Mouse (Mus musculus) liver, embryonic 11.5 days (tissue): ENCODE results near the gene Nudt15. TPM values are rescaled to one million over a fixed set of nuclear protein-coding genes. Genes with fewer than 3 reads are reported as not detected.

Experiments
- ATAC-seq: fragments of 200-750 bp; cut with Nextera tagmentation; replicated peaks from 2 replicates; pipeline ENCODE4 v1.8.0; 2017; ENCODE audit warnings: moderate number of reproducible peaks, mild to moderate bottlenecking, moderate TSS enrichment, moderate library complexity; ENCODE audit not compliant: low FRiP score
- DNase-seq: peaks from one replicate; pipeline ENCODE4 v3.0.0-alpha.2; 2017; ENCODE audit warnings: low spot score
- H3K27ac ChIP-seq: fragments of 300-500 bp; sonication (generic); 2 replicates; pipeline ENCODE4 v1.5.1; 2014; ENCODE audit warnings: mild to moderate bottlenecking, low read depth, low read length, control low read depth
- H3K27me3 ChIP-seq: fragments of 300-500 bp; sonication (generic); replicated peaks from 2 replicates; pipeline ENCODE4 v1.6.1; 2014; ENCODE audit warnings: low read length, mixed read lengths; ENCODE audit not compliant: control insufficient read depth, insufficient read depth
- H3K36me3 ChIP-seq: fragments of 300-500 bp; sonication (generic); 2 replicates; pipeline ENCODE4 v1.6.1; 2014; ENCODE audit warnings: mild to moderate bottlenecking, low read length, moderate library complexity, mixed read lengths; ENCODE audit not compliant: control insufficient read depth, insufficient read depth
- H3K4me1 ChIP-seq: fragments of 300-500 bp; sonication (generic); replicated peaks from 2 replicates; pipeline ENCODE4 v1.6.1; 2014; ENCODE audit warnings: low read length, mixed read lengths; ENCODE audit not compliant: control insufficient read depth, insufficient read depth
- H3K4me2 ChIP-seq: fragments of 300-500 bp; sonication (generic); 2 replicates; pipeline ENCODE4 v1.6.1; 2014; ENCODE audit warnings: mild to moderate bottlenecking, control low read depth, moderate library complexity
- H3K4me3 ChIP-seq: fragments of 300-500 bp; sonication (generic); 2 replicates; pipeline ENCODE4 v1.5.1; 2014; ENCODE audit warnings: low read depth, low read length, control low read depth
- H3K9ac ChIP-seq: fragments of 300-500 bp; sonication (generic); 2 replicates; pipeline ENCODE4 v1.6.1; 2014; ENCODE audit warnings: low read depth, low read length, control low read depth
- H3K9me3 ChIP-seq: fragments of 300-500 bp; sonication (generic); 2 replicates; pipeline ENCODE4 v1.6.1; 2016; ENCODE audit warnings: low read length, inconsistent platforms, mixed read lengths; ENCODE audit not compliant: control insufficient read depth
- WGBS: fragments of 180-500 bp; shearing (Covaris S2); extraction: QIAGEN DNeasy Blood & Tissue Kit; methylation state at CpG from one replicate; pipeline ENCODE4 v1.1.7; 2014; 5-methylcytosine and 5-hydroxymethylcytosine counted together
- polyA plus RNA-seq: library from polyadenylated mRNA; unstranded; fragments of >200 nt; fragmentation: Nextera tagmentation; extraction: Ambion mirVana; gene quantifications from 2 replicates; pipeline ENCODE4 v1.2.1, GENCODE M21; 2014

Nudt15 gene
- polyA plus RNA-seq, 1 experiment from 2014 or later, result 6.8 TPM

GRCm38 (mm10) chr14:73469506-73469905 lies 78.5 kb downstream of the Nudt15 start:
- H3K36me3 ChIP-seq, result no peaks in the 10 kb centered on the region
- no peaks in the 10 kb centered on the region for H3K4me1 ChIP-seq
- H3K27ac ChIP-seq, result no peak overlapping the region
- H3K9me3 ChIP-seq, result no peaks in the 10 kb centered on the region
- ATAC-seq, result no peak
- H3K27me3 ChIP-seq, result no peaks in the 10 kb centered on the region
- WGBS, result 84% methylated on average over 7 of the region's 7 CpGs
- no peak overlapping the region for H3K4me2 ChIP-seq
- H3K9ac ChIP-seq, result no peak overlapping the region
- no peak overlapping the region for H3K4me3 ChIP-seq
- DNase-seq, result no peak

Other genes with a start within 250 kb of the Nudt15 start
- 22.3 and 25.1 TPM in 2 replicates for gene Rb1, start 222.4 kb downstream of the Nudt15 start, polyA plus RNA-seq
- 516 and 518 TPM in 2 replicates for gene Itm2b, start 163.0 kb downstream of the Nudt15 start, polyA plus RNA-seq
- 75.4 and 78.7 TPM in 2 replicates for gene Med4, start 38.2 kb downstream of the Nudt15 start, polyA plus RNA-seq
- 92.8 and 105 TPM in 2 replicates for gene Sucla2, start 22.9 kb downstream of the Nudt15 start, polyA plus RNA-seq
- gene Gm21750, start 113.0 kb upstream of the Nudt15 start, polyA plus RNA-seq, result not detected in 2 replicates